Mouse (Mus musculus) heart, adult 2 months (tissue): Measurements from ENCODE around the gene Cd72. TPM values are rescaled to one million over a fixed set of nuclear protein-coding genes. Genes with fewer than 3 reads are reported as not detected.
"Not testable (repeated sequence)": the region's sequence is repeated elsewhere in the genome, so short reads cannot be mapped to it uniquely, and the experiment has no call there.

ENCODE experiments used
- DNase-seq, 2 experiments: peaks; one replicate each; pipeline ENCODE4 v3.0.0; 2021
- H3K27ac ChIP-seq: fragments of 200-600 bp; 2 replicates; pipeline ENCODE4 v1.8.1; 2022
- H3K27me3 ChIP-seq: fragments of 200-500 bp; 2 replicates; pipeline ENCODE4 v1.6.1; 2012; ENCODE audit warnings: mild to moderate bottlenecking, low read length, inconsistent platforms, mixed read lengths; ENCODE audit not compliant: control insufficient read depth, insufficient read depth
- H3K36me3 ChIP-seq: fragments of 200-500 bp; 2 replicates; pipeline ENCODE4 v1.6.1; 2012; ENCODE audit warnings: low read length, inconsistent platforms; ENCODE audit not compliant: control insufficient read depth, insufficient read depth
- H3K4me1 ChIP-seq: fragments of 200-500 bp; 2 replicates; pipeline ENCODE4 v1.6.1; 2011; ENCODE audit warnings: low read length; ENCODE audit not compliant: control insufficient read depth, insufficient read depth
- H3K4me3 ChIP-seq: fragments of 200-600 bp; 2 replicates; pipeline ENCODE4 v1.8.1; 2022
- H3K79me2 ChIP-seq: fragments of 200-500 bp; replicated peaks from 2 replicates; pipeline ENCODE4 v1.6.1; 2012; ENCODE audit warnings: mild to moderate bottlenecking, inconsistent platforms, low read length, moderate library complexity, mixed read lengths; ENCODE audit not compliant: control insufficient read depth, insufficient read depth
- H3K9ac ChIP-seq: fragments of 200-500 bp; 2 replicates; pipeline ENCODE4 v1.6.1; 2012; ENCODE audit warnings: low read depth, mild to moderate bottlenecking, control low read depth, inconsistent platforms, low read length, mixed read lengths
- CTCF ChIP-seq: fragments of 200-600 bp; IDR thresholded peaks from 2 replicates; pipeline ENCODE4 v1.8.1; 2022; ENCODE audit warnings: antibody characterized with exemption, mild to moderate bottlenecking, moderate library complexity
- EP300 ChIP-seq: fragments of 200-500 bp; IDR thresholded peaks from 2 replicates; pipeline ENCODE4 v1.6.1; 2011; ENCODE audit warnings: low read depth, low read length, control low read depth; ENCODE audit not compliant: insufficient read depth
- POLR2A ChIP-seq: fragments of 200-500 bp; IDR thresholded peaks from 2 replicates; pipeline ENCODE4 v1.6.1; 2011; ENCODE audit warnings: mild to moderate bottlenecking, low read depth, low read length, control low read depth; ENCODE audit not compliant: insufficient read depth
- WGBS: fragments of 180-500 bp; shearing (Covaris S2); methylation state at CpG from one replicate; pipeline ENCODE4 v1.1.7; 2018; 5-methylcytosine and 5-hydroxymethylcytosine counted together
- intact Hi-C: fragments of 180-260 bp; cut with DNase I; formaldehyde crosslinking; loops from one replicate; pipeline ENCODE4 v1.15.1; 2025
- polyA plus RNA-seq: library from polyadenylated mRNA; depleted of rRNA; stranded (reverse); fragments of >200 nt; gene quantifications from 2 replicates; pipeline ENCODE4 v1.2.3, GENCODE M21; 2012
- total RNA-seq, 2 experiments: library from RNA; stranded (reverse); gene quantifications; 2 replicates each; pipeline ENCODE4 v1.2.3; 2021

Cd72 gene
- total and polyA plus RNA-seq, 3 experiments: 0.97 to 4.8 (median 1.0) TPM

GRCm38 (mm10) chr4:43492101-43492820 is 37.8 kb upstream of the Cd72 start:
- TF ChIP-seq CTCF (no peak), POLR2A (no peak), EP300 (no peak)
- H3K9ac ChIP-seq: no peak overlapping the region
- H3K27me3 ChIP-seq: no peaks in the 10 kb centered on the region
- H3K4me3 ChIP-seq: peak overlapping the region; percentile 30
- peak overlapping the region; percentile 98 for H3K27ac ChIP-seq
- no peaks in the 10 kb centered on the region for H3K36me3 ChIP-seq
- WGBS: 39% methylated on average over 12 of the region's 12 CpGs
- H3K79me2 ChIP-seq: no peaks in the 10 kb centered on the region
- no peak for DNase-seq
- H3K4me1 ChIP-seq: peaks cover 6% of the 10 kb centered on the region
- intact Hi-C loops: loop anchor here (5.0 kb wide), 1 partner anchor 70 kb away; the partner anchor contains the start of genes Creb3 and Tln1

DNA sequence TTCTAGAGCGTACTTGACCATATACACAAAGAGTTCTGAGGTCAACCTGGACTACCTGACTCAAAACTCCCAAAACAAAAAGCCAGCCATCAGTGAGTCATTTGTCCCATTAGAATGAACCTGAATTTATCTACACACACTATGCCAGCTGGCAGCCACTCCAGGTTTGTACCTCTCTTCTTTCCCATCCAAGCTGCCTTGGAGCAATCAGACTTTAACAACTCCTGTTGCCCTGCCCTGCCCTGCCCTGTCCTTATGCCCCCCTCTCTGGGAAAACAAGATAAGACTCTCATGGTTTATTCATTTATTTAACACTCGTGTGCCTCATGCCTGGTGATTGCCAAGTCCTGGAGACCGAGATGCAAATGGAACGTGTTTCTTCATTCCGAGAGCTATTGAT is 36.4 kb upstream of the Cd72 start:
- H3K79me2 ChIP-seq: no peaks in the 10 kb centered on the region
- H3K4me1 ChIP-seq: peaks cover 6% of the 10 kb centered on the region
- no peaks in the 10 kb centered on the region for H3K36me3 ChIP-seq
- H3K27me3 ChIP-seq: no peaks in the 10 kb centered on the region
- H3K9ac ChIP-seq: no peak overlapping the region
- no peak overlapping the region for H3K4me3 ChIP-seq
- no peak overlapping the region; the same call in 1 of the 2 replicates for H3K27ac ChIP-seq
- TF ChIP-seq POLR2A: no peak
- no peak for TF ChIP-seq CTCF
- TF ChIP-seq EP300: no peak
- 62% methylated on average over 5 of the region's 5 CpGs for WGBS
- peak in 1 of 2 experiments; percentile 44 for DNase-seq
- intact Hi-C loops: loop anchor here (5.0 kb wide), 1 partner anchor 72 kb away; the partner anchor contains the start of genes Creb3 and Tln1

DNA sequence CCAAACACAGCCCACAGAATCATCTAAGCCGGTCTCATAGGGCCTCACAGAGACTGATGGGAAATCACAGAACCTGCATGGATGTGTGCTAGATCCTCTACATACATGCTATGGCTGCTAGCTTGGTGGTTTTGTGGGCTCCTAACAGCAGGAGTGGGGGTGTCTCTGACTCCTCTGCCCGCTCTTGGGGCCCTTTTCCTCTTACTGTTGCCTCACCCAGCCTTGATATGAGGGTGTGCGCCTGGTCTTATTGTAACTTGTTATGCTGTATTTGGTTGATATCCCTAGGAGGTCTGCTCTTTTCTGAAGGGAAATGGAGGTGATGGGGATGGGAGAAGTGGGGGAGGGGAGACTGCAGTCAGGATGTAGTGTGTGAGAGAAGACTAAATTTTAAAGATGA is 35.2 kb upstream of the Cd72 start:
- Histone ChIP-seq H3K9ac (no peak overlapping the region), H3K27ac (no peak overlapping the region), H3K79me2 (no peaks in the 10 kb centered on the region), H3K4me3 (no peak overlapping the region), H3K4me1 (peaks cover 6% of the 10 kb centered on the region), H3K36me3 (no peaks in the 10 kb centered on the region), H3K27me3 (no peaks in the 10 kb centered on the region)
- intact Hi-C loops: loop anchor here (1.0 to 5.0 kb wide), 2 partner anchors 69 to 73 kb away; partner anchors contain the start of genes Creb3 and Tln1
- no peak for DNase-seq
- TF ChIP-seq CTCF: no peak
- TF ChIP-seq POLR2A: no peak
- no peak for TF ChIP-seq EP300
- 96% methylated on average over 3 of the region's 3 CpGs for WGBS

DNA sequence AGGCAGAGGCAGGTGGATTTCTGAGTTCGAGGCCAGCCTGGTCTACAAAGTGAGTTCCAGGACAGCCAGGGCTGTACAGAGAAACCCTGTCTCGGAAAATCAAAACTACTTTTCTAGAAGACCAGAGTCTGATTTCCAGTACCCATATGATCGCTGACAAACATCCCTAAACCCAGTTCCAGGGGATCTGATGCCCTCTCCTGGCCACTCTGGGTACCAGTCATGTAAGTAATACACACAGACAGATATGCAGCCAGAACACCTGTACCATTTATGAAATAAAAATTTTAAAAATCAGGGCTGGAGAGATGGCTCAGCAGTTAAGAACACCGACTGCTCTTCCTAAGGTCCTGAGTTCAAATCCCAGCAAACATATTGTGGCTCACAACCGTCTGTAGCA is 31.2 kb upstream of the Cd72 start:
- H3K4me1 ChIP-seq, DNase-seq, intact Hi-C loops, H3K27ac ChIP-seq, H3K36me3 ChIP-seq, H3K4me3 ChIP-seq, H3K9ac ChIP-seq, H3K27me3 ChIP-seq, H3K79me2 ChIP-seq: not testable (repeated sequence)
- WGBS: 86% methylated on average over 5 of the region's 5 CpGs

DNA sequence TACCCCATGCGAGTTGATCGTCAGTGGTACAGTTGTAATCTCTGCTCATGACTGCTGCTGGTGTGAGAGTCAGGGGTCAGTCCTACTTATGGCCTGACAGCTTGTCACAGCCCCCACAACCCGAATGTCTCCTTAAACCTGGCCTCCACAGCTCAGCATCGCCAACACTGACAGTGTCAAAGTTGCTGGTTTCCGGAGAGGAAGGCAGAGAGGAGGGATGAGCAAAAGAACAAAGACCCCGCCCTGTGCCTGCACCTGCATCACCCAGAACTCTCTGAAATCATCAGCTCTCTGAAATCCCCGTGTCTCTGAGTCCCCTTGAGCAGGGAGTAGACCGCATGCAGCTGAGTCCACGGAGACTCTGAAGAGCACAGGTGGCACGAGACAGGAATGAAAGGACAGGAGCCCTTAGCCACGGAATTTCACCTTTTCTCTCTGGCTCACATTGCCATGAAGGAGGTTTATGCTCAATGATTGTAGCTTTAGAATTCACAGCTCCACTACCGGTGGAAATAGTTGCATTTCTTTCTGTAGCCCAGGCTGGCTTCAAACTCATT is 29.2 kb upstream of the Cd72 start, which contains the start of gene Sit1:
Sit1 (minus strand) TSS at position 200 of the 557 bp plus-strand sequence.
- DNase-seq: no peak
- no peaks in the 10 kb centered on the region for H3K27me3 ChIP-seq
- intact Hi-C loops: loop anchor here (5.0 kb wide), 1 partner anchor 216 kb away; the partner anchor contains the start of gene Atp8b5
- H3K9ac ChIP-seq: no peak within 1 kb of the TSS
- no peaks in the 10 kb centered on the region; the same call in 1 of the 2 replicates for H3K4me1 ChIP-seq
- no peak within 1 kb of the TSS for H3K4me3 ChIP-seq
- no peaks in the 10 kb centered on the region for H3K79me2 ChIP-seq
- H3K27ac ChIP-seq: no peak within 1 kb of the TSS
- no peak for TF ChIP-seq CTCF
- TF ChIP-seq POLR2A: no peak
- no peak for TF ChIP-seq EP300
- H3K36me3 ChIP-seq: no peaks in the 10 kb centered on the region
- whole genome bisulfite sequencing: 66% methylated on average over 12 of the region's 12 CpGs

DNA sequence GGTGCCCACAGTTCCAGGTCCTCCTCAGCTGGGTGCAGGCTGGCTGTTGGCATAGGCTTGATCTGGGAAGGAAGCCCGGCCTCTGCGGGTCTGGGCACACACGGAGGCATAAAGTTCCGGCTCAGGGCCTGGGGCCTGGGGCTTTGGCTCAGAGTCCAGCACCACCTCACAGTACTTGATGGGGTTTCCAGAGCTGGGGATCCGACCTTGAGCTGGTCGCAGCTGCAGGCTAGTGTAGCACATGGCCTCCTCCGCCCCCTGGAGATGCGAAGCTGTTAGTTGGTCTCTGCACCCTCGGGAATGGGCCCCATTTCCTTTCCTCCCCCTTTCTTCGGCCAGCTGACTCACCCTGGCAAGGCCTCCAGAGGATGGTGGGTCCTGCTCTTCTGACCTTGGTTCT is 28.2 kb upstream of the Cd72 start:
- DNase-seq: no peak
- H3K9ac ChIP-seq: no peak overlapping the region
- no peaks in the 10 kb centered on the region; the same call in 1 of the 2 replicates for H3K4me1 ChIP-seq
- TF ChIP-seq CTCF (no peak), EP300 (no peak), POLR2A (no peak)
- no peaks in the 10 kb centered on the region for H3K36me3 ChIP-seq
- no peaks in the 10 kb centered on the region for H3K27me3 ChIP-seq
- no peak overlapping the region for H3K27ac ChIP-seq
- no peak overlapping the region for H3K4me3 ChIP-seq
- intact Hi-C loops: loop anchor here (5.0 kb wide), 1 partner anchor 215 kb away; the partner anchor contains the start of gene Atp8b5
- WGBS: 47% methylated on average over 10 of the region's 10 CpGs
- no peaks in the 10 kb centered on the region for H3K79me2 ChIP-seq
